12 mouse cellular contexts compared by ENCODE assay signal in genomic region chr11:119738990-119739846, GRCm38 (mm10).
DNase-seq lines count a peak whose midpoint lies in the region; ATAC-seq and TF ChIP-seq lines count a peak whose summit lies in the region.
"Had no signal": no experiment of that assay in that cellular context is flagged by ENCODE, and none has a peak within 500 bp of the region (broad histone marks: within the 10 kb centered on the region; RNA-seq: fewer than 3 reads in every experiment).

No protein-coding gene starts in this region.

- intact Hi-C loops in left cerebral cortex, postnatal 14 days (cut with DNase I): no loop called here

- no peaks in the 10 kb centered on the region for H3K9me3 ChIP-seq in limb, embryonic 13.5 days
- no peaks in the 10 kb centered on the region for H3K9me3 ChIP-seq in limb, embryonic 10.5 days (replicated peaks)
- H3K9me3 ChIP-seq in forebrain, postnatal 0 days (ENCODE audit: low read length): no peaks in the 10 kb centered on the region
- H3K9me3 ChIP-seq: heart, embryonic 10.5 days had no signal

- H3K36me3 ChIP-seq in limb, embryonic 13.5 days: no peaks in the 10 kb centered on the region
- peaks cover 4% of the 10 kb centered on the region; the same call in 1 of the 2 replicates for H3K36me3 ChIP-seq in limb, embryonic 10.5 days
- no peaks in the 10 kb centered on the region for H3K36me3 ChIP-seq in forebrain, postnatal 0 days (ENCODE audit: insufficient read depth)

- no peak for DNase-seq in limb, embryonic 10.5 days (ENCODE audit: low spot score)
- DNase-seq in forebrain, postnatal 0 days: peak; percentile 50
- peak; percentile 26 to 34 for DNase-seq in left cerebral cortex, postnatal 14 days (ENCODE audit: low spot score in 2 of 2)
- DNase-seq in right cerebral cortex, postnatal 36 days (ENCODE audit: low spot score in 2 of 2): peak; percentile 13 to 36
- no peak for DNase-seq in gastrocnemius, postnatal 10 days
- no peak for DNase-seq in adrenal gland, postnatal 4 days (ENCODE audit: low spot score in 2 of 2)
- DNase-seq in cerebellum, postnatal 14 days: no peak
- DNase-seq: cerebellum, adult 8-10 months; lung, embryonic 14.5 days; thymus, adult 2 months had no signal

- peaks cover 16% of the 10 kb centered on the region for H3K4me1 ChIP-seq in limb, embryonic 13.5 days
- H3K4me1 ChIP-seq in limb, embryonic 10.5 days: peaks cover 16% of the 10 kb centered on the region
- peaks cover 16% of the 10 kb centered on the region for H3K4me1 ChIP-seq in forebrain, postnatal 0 days (ENCODE audit: insufficient read depth)

- H3K27ac ChIP-seq in limb, embryonic 13.5 days: no peak overlapping the region
- no peak overlapping the region; the same call in 1 of the 2 replicates for H3K27ac ChIP-seq in limb, embryonic 10.5 days
- H3K27ac ChIP-seq in forebrain, postnatal 0 days (ENCODE audit: low read depth, low read length): peak overlapping the region; percentile 73
- H3K27ac ChIP-seq: heart, embryonic 10.5 days had no signal

- H3K27me3 ChIP-seq in limb, embryonic 13.5 days: peaks cover 10% of the 10 kb centered on the region
- no peaks in the 10 kb centered on the region for H3K27me3 ChIP-seq in limb, embryonic 10.5 days (ENCODE audit: low read depth, poor library complexity, severe bottlenecking)
- H3K27me3 ChIP-seq in forebrain, postnatal 0 days (ENCODE audit: insufficient read depth, low read length): no peaks in the 10 kb centered on the region

- H3K4me2 ChIP-seq in limb, embryonic 13.5 days (replicated peaks): no peak overlapping the region
- H3K4me2 ChIP-seq in forebrain, postnatal 0 days (ENCODE audit: low read depth): no peak overlapping the region
- H3K4me2 ChIP-seq: lung, embryonic 14.5 days had no signal

- H3K4me3 ChIP-seq in limb, embryonic 13.5 days: no peak overlapping the region
- H3K4me3 ChIP-seq in limb, embryonic 10.5 days: no peak overlapping the region
- no peak overlapping the region for H3K4me3 ChIP-seq in forebrain, postnatal 0 days (ENCODE audit: low read depth, low read length)
- H3K4me3 ChIP-seq: heart, embryonic 10.5 days had no signal

- WGBS in limb, embryonic 13.5 days: 77% methylated on average over 7 of the region's 7 CpGs
- 80% methylated on average over 7 of the region's 7 CpGs for WGBS in limb, embryonic 10.5 days
- WGBS in forebrain, postnatal 0 days: 23% methylated on average over 7 of the region's 7 CpGs

- no peak for ATAC-seq in limb, embryonic 13.5 days (ENCODE audit: low FRiP score, low read depth)
- peak; percentile 91 for ATAC-seq in forebrain, postnatal 0 days

- TF ChIP-seq CTCF in forebrain, postnatal 0 days (IDR thresholded peaks at IDR 0.05; ENCODE audit: low read depth): no peak

- H3K9ac ChIP-seq in limb, embryonic 13.5 days: 0 out of 2 replicates have a peak overlapping the region, but pooled peaks have one; percentile 19
- H3K9ac ChIP-seq in forebrain, postnatal 0 days: no peak overlapping the region
- H3K9ac ChIP-seq: lung, embryonic 14.5 days had no signal

Comparison
In these comparisons a context has a peak if more than half of its experiments do, and no peak if none do; other contexts are left out.
1. DNase-seq: peak in forebrain, postnatal 0 days (single experiment), left cerebral cortex, postnatal 14 days (2 of 2) and right cerebral cortex, postnatal 36 days (2 of 2); none in limb, embryonic 10.5 days (single experiment), gastrocnemius, postnatal 10 days (single experiment), adrenal gland, postnatal 4 days (0 of 2) and cerebellum, postnatal 14 days (0 of 2).